Mouse (Mus musculus): ENCODE results near the gene Mapk3.

DNA sequence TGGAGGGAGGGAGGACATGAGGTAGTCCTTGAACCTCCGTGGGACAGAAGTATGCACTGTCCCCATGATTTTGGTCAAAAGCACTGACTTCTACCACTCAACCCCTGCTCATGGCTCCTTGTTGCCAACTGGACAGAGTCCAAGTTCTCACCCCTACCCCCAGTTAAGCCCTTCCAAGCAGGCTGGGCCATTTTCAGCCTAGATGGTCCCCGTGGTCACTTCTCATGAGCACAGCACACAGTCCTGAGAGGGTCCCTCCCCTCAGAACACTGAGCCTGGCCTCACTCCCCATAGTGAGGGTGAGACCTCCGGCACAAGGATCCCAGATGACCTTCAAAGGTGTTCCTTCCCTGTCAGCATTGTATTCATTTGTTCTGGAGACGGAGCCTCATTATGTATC lies 29.7 kb downstream of the Mapk3 start:
- TF ChIP-seq CTCF (IDR thresholded peaks at IDR 0.05; ENCODE audit: low read depth) (no peak), EP300 (IDR thresholded peaks at IDR 0.05; ENCODE audit: low read depth) (no peak)
